Mouse (Mus musculus) neural tube, embryonic 12.5 days (tissue): ENCODE data around the gene B3gnt7. TPM values are rescaled to one million over a fixed set of nuclear protein-coding genes. Genes with fewer than 3 reads are reported as not detected.
A peak's percentile ranks its signal among the peaks of the same experiment; 100 is the strongest.

Experiments
- ATAC-seq: fragments of 200-750 bp; cut with Nextera tagmentation; 2 replicates; pipeline ENCODE4 v1.8.0; 2017; ENCODE audit warnings: low read depth, mild to moderate bottlenecking, moderate TSS enrichment, moderate library complexity; ENCODE audit not compliant: low FRiP score
- H3K27ac ChIP-seq: fragments of 300-500 bp; sonication (generic); 2 replicates; pipeline ENCODE4 v1.5.1; 2016
- H3K27me3 ChIP-seq: fragments of 300-500 bp; sonication (generic); replicated peaks from 2 replicates; pipeline ENCODE4 v1.6.1; 2016; ENCODE audit warnings: mild to moderate bottlenecking
- H3K36me3 ChIP-seq: fragments of 300-500 bp; sonication (generic); 2 replicates; pipeline ENCODE4 v1.6.1; 2016; ENCODE audit warnings: mild to moderate bottlenecking
- H3K4me1 ChIP-seq: fragments of 300-500 bp; sonication (generic); 2 replicates; pipeline ENCODE4 v1.6.1; 2016
- H3K4me2 ChIP-seq: fragments of 300-500 bp; sonication (generic); replicated peaks from 2 replicates; pipeline ENCODE4 v1.6.1; 2016; ENCODE audit warnings: mild to moderate bottlenecking
- H3K4me3 ChIP-seq: fragments of 300-500 bp; sonication (generic); 2 replicates; pipeline ENCODE4 v1.5.1; 2016
- H3K9ac ChIP-seq: fragments of 300-500 bp; sonication (generic); 2 replicates; pipeline ENCODE4 v1.6.1; 2016; ENCODE audit warnings: mild to moderate bottlenecking
- H3K9me3 ChIP-seq: fragments of 300-500 bp; sonication (generic); 2 replicates; pipeline ENCODE4 v1.6.1; 2016; ENCODE audit warnings: mild to moderate bottlenecking
- WGBS: fragments of 180-500 bp; shearing (Covaris S2); methylation state at CpG from one replicate; pipeline ENCODE4 v1.1.7; 2016; 5-methylcytosine and 5-hydroxymethylcytosine counted together
- polyA plus RNA-seq: library from polyadenylated mRNA; unstranded; fragments of >200 nt; fragmentation: Nextera tagmentation; extraction: Ambion mirVana; gene quantifications from 2 replicates; pipeline ENCODE4 v1.2.1, GENCODE M21; 2016

B3gnt7 gene
- polyA plus RNA-seq, 1 experiment from 2014 or later = 3.1 TPM

- Histone ChIP-seq H3K9me3 (no peaks in the 10 kb centered on the region), H3K9ac (no peak overlapping the region), H3K36me3 (no peaks in the 10 kb centered on the region), H3K4me1 (no peaks in the 10 kb centered on the region), H3K27me3 (no peaks in the 10 kb centered on the region), H3K27ac (no peak overlapping the region), H3K4me2 (no peak overlapping the region), H3K4me3 (no peak overlapping the region)
- 88% methylated on average over 5 of the region's 5 CpGs for WGBS
- no peak for ATAC-seq
Measured at GRCm38 (mm10) chr1:86284101-86284500, 18.5 kb upstream of the B3gnt7 start.

- H3K9me3 ChIP-seq = no peaks in the 10 kb centered on the region
- 84% methylated on average over 6 of the region's 6 CpGs for WGBS
- H3K9ac ChIP-seq = no peak overlapping the region
- H3K27ac ChIP-seq = no peak overlapping the region
- H3K4me2 ChIP-seq = no peak overlapping the region
- H3K4me3 ChIP-seq = no peak overlapping the region
- H3K36me3 ChIP-seq = no peaks in the 10 kb centered on the region
- H3K27me3 ChIP-seq = no peaks in the 10 kb centered on the region
- no peaks in the 10 kb centered on the region for H3K4me1 ChIP-seq
- no peak for ATAC-seq
Measured at GRCm38 (mm10) chr1:86285295-86285694, 17.3 kb upstream of the B3gnt7 start.

GRCm38 (mm10) chr1:86287473-86287872, 15.2 kb upstream of the B3gnt7 start:
- Histone ChIP-seq H3K4me3 (no peak overlapping the region), H3K9ac (no peak overlapping the region), H3K9me3 (no peaks in the 10 kb centered on the region), H3K27ac (no peak overlapping the region), H3K27me3 (no peaks in the 10 kb centered on the region), H3K4me2 (no peak overlapping the region), H3K36me3 (no peaks in the 10 kb centered on the region), H3K4me1 (no peaks in the 10 kb centered on the region)
- ATAC-seq = no peak
- WGBS = 80% methylated on average over 4 of the region's 4 CpGs

DNA sequence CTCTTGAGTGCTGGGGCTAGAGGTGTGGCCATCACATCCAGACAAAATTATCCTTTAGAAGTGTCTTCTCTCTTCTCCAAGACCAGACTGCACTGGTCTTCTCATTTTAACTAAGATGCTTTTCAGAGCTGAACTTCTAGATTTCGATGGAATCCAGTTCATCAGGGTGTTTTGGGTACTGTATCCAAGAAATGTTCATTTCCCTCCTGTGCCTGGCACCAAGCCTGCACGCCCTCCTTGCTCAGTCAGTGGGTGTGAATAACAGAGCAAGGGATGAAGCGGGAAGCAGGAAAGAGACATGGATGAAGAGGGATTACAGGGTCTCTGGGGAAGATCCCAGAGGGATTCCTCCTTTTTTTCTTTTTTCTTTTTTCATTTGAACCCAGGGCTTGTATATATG, 12.2 kb upstream of the B3gnt7 start:
- no peaks in the 10 kb centered on the region for H3K9me3 ChIP-seq
- no peak overlapping the region for H3K4me3 ChIP-seq
- H3K4me1 ChIP-seq = peaks cover 10% of the 10 kb centered on the region; the same call in 1 of the 2 replicates
- 81% methylated on average over 3 of the region's 3 CpGs for WGBS
- no peak overlapping the region for H3K9ac ChIP-seq
- H3K4me2 ChIP-seq = no peak overlapping the region
- no peaks in the 10 kb centered on the region for H3K27me3 ChIP-seq
- H3K27ac ChIP-seq = no peak overlapping the region
- no peaks in the 10 kb centered on the region for H3K36me3 ChIP-seq
- ATAC-seq = no peak

- ATAC-seq = no peak
- Histone ChIP-seq H3K4me1 (peaks cover 10% of the 10 kb centered on the region; the same call in 1 of the 2 replicates), H3K4me2 (no peak overlapping the region), H3K27ac (no peak overlapping the region), H3K27me3 (0 out of 2 replicates have a peak, but pooled peaks cover 4% of the 10 kb centered on the region), H3K4me3 (no peak overlapping the region), H3K36me3 (no peaks in the 10 kb centered on the region), H3K9ac (no peak overlapping the region), H3K9me3 (no peaks in the 10 kb centered on the region)
- 93% methylated on average over 3 of the region's 3 CpGs for whole genome bisulfite sequencing
Measured at GRCm38 (mm10) chr1:86293091-86293490, 9.5 kb upstream of the B3gnt7 start.

DNA sequence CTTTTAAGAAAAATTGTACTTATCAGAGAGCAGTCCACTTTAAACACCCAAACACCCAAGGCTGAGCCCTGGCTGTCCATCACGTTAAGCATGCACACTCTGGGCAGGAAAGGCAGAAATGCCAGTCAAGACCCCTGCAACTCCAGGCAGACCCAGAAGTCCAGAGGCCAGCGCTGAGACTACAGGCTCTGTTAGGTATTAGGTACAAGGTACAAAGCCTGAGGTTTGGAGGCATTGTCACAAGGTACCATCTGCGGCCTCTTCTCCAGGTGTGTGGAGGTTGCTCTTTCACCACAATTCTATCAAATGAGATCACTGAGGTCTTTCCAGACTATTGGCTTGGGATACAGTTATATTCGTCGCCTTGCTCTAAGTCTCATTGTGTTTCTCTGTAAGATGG, 8.8 kb upstream of the B3gnt7 start:
- H3K9ac ChIP-seq = no peak overlapping the region
- H3K4me2 ChIP-seq = no peak overlapping the region
- WGBS = 84% methylated on average over 5 of the region's 5 CpGs
- H3K27me3 ChIP-seq = 0 out of 2 replicates have a peak, but pooled peaks cover 4% of the 10 kb centered on the region
- no peak overlapping the region for H3K4me3 ChIP-seq
- ATAC-seq = no peak
- H3K36me3 ChIP-seq = no peaks in the 10 kb centered on the region
- H3K4me1 ChIP-seq = peaks cover 10% of the 10 kb centered on the region; the same call in 1 of the 2 replicates
- no peaks in the 10 kb centered on the region for H3K9me3 ChIP-seq
- no peak overlapping the region for H3K27ac ChIP-seq

DNA sequence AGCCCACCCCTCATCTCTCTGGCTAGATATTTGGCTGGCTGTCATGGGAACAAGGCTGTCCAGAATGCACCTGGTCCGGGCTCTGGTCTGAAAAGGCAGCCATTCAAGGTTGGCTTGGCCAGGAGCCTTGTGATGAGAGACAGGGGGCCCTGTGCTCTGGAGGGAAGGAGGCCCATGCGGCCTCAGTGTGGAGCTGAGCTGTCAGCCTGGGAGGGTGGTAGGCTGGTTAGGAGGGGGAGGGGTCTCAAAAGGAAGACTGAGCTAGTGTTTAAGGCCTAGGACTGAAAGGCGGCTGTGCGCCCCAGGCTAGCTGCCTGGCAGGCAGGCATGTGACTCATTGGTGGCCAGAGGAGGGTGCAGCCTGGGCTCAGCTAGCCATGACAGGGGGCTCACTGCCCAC, 8.2 kb upstream of the B3gnt7 start:
- Histone ChIP-seq H3K36me3 (no peaks in the 10 kb centered on the region), H3K4me1 (peaks cover 10% of the 10 kb centered on the region; the same call in 1 of the 2 replicates), H3K9me3 (no peaks in the 10 kb centered on the region), H3K9ac (no peak overlapping the region), H3K4me2 (no peak overlapping the region), H3K27me3 (0 out of 2 replicates have a peak, but pooled peaks cover 4% of the 10 kb centered on the region), H3K4me3 (no peak overlapping the region), H3K27ac (no peak overlapping the region)
- WGBS = 13% methylated on average over 4 of the region's 4 CpGs
- no peak for ATAC-seq

DNA sequence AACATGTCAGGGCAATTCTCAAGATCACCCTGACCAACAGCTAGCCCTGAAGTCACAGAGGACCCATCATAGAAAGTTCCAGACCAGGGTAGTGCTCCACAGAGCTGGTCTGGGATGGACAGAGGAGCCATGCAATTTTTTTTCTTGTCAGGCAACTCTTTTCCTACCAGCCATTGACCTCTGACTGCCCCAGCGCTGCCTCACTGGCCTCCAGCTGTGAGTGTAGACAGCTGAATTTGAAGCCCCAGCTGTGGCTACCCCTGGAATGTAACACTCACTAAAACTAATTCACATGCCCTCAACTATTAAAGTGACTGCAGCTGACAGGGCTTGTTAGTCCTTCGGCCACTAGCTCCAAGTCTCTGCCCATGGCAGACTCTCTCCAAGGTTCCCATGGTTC, 2.5 kb upstream of the B3gnt7 start:
- Histone ChIP-seq H3K4me2 (no peak overlapping the region), H3K4me1 (peaks cover 4% of the 10 kb centered on the region; the same call in 1 of the 2 replicates), H3K9ac (no peak overlapping the region), H3K4me3 (no peak overlapping the region), H3K36me3 (no peaks in the 10 kb centered on the region), H3K27me3 (peaks cover 40% of the 10 kb centered on the region), H3K27ac (no peak overlapping the region), H3K9me3 (no peaks in the 10 kb centered on the region)
- 7% methylated on average over 2 of the region's 2 CpGs for WGBS
- no peak for ATAC-seq

DNA sequence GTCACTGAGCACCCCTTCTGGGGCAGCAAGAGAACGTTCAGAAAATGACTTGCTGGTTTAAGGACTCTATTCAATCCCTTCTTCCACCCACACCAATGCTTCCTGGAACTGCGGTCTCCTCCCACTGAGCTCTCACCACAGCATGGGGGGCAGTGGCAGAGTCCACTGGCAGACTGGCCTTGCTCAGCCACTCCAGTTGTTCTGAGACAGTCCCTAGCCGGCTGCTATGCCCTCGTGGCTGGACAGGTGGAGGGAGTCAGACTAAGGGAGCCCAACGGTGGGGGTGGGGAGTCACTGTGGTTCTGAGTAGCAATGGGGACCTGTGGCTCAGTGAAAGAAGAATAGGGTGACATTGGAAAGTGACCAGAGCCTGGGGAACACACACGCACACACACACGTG, 1.9 kb upstream of the B3gnt7 start:
- H3K4me1 ChIP-seq = peaks cover 3% of the 10 kb centered on the region; the same call in 1 of the 2 replicates
- WGBS = 47% methylated on average over 7 of the region's 7 CpGs
- H3K4me3 ChIP-seq = no peak overlapping the region
- no peak overlapping the region for H3K4me2 ChIP-seq
- H3K9ac ChIP-seq = no peak overlapping the region
- H3K9me3 ChIP-seq = no peaks in the 10 kb centered on the region
- H3K36me3 ChIP-seq = no peaks in the 10 kb centered on the region
- ATAC-seq = no peak
- H3K27me3 ChIP-seq = peaks cover 46% of the 10 kb centered on the region
- H3K27ac ChIP-seq = no peak overlapping the region

DNA sequence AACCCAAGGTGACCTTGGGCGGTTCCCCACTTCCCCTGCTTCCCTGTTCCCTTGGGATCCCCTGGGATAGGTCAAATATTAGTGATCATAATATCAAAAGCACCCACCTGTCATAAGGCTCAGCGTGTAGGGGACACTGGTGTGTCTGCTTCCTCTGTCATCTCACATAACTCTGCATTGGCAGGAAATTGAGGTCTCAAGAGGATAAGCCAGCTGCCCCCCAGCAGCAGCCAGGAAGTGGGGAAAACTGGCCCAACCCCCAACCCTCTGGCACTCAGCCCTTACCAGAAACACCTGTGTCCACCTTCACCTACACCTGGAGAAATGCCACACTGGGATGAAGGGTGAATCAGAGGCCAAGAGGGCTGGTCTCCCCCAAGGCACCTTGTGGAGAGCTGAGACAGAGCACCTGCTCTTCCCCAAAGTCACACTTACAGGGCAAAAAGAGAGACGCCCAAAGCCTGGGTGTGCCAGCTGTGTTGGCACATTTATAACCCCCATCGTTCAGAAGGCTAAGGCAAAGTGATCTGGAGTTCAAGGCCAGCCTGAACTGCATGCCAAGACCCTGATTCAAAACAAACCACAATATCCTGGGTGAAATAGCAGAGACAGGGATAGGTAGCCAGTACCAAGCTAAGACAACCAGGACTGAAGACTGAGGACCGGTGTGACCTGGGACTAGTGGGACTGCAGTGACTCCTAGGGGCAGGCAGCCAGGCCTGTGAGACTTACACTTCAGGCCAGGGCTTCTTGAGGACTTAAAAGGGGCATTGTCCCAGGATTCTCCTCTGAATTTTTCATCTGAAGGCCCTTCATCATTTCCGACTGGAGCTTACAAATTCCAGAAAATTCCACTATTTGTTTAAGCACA, 1.2 kb upstream of the B3gnt7 start:
- Histone ChIP-seq H3K9me3 (no peaks in the 10 kb centered on the region), H3K4me2 (no peak overlapping the region), H3K27ac (no peak overlapping the region), H3K4me3 (no peak overlapping the region), H3K27me3 (peaks cover 43% of the 10 kb centered on the region), H3K4me1 (peaks cover 3% of the 10 kb centered on the region; the same call in 1 of the 2 replicates), H3K9ac (no peak overlapping the region), H3K36me3 (no peaks in the 10 kb centered on the region)
- 51% methylated on average over 6 of the region's 6 CpGs for WGBS
- no peak for ATAC-seq

DNA sequence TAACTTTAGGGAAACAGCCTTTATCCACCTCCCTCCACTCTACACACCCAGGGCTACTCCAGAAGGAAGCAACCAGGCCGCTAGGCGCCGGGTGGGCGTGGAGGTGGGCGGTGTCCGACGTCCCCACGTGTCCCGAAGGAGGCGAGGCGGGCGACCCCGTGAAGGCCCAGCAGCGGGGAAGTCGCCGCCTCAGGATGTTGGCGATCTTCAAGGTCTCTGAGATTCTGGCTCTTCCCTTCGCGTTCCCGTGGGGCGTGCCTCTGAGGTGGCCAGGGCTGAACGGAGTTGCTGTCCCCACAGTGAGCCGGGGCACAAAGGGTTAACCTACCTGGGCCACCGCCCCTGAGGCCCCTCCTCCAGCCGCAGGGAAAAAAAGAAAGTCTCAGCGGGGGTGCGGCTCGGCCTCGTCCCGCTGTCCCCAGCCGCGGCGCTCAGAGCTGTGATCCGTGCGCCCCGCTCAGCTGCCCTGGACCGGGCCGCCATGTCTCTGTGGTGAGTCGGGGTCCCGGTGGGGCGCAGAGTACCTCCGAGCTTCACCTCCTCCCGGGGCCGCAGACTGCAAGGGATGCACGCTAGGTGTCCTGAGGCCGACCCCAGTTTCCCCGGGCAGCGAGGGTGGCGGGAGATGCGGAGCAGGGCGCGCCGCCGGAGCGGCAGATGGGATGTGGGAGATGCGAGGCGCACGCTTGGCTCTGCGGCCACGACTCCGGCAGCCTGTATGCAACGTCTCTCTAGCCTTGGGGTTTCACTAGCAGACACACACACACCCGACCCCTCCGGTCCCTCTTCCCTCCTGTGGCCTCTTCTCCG, 636 bp downstream of the B3gnt7 start:
- Histone ChIP-seq H3K4me2 (peak overlapping the region; percentile 99), H3K36me3 (no peaks in the 10 kb centered on the region), H3K4me1 (peaks cover 3% of the 10 kb centered on the region; the same call in 1 of the 2 replicates), H3K4me3 (peak overlapping the region; percentile 58), H3K9me3 (no peaks in the 10 kb centered on the region), H3K9ac (peak overlapping the region; percentile 61), H3K27me3 (peaks cover 47% of the 10 kb centered on the region), H3K27ac (no peak overlapping the region)
- peak; percentile 72 for ATAC-seq
- WGBS = under 1% methylated on average over 65 of the region's 65 CpGs

GRCm38 (mm10) chr1:86303873-86304250, 1.2 kb downstream of the B3gnt7 start:
- Histone ChIP-seq H3K27me3 (peaks cover 47% of the 10 kb centered on the region), H3K4me1 (peaks cover 3% of the 10 kb centered on the region; the same call in 1 of the 2 replicates), H3K27ac (no peak overlapping the region), H3K9ac (peak overlapping the region; percentile 61), H3K9me3 (no peaks in the 10 kb centered on the region), H3K4me3 (peak overlapping the region; percentile 58), H3K4me2 (peak overlapping the region; percentile 99), H3K36me3 (no peaks in the 10 kb centered on the region)
- 2% methylated on average over 16 of the region's 16 CpGs for WGBS
- peak; percentile 11; the same call in 1 of the 2 replicates for ATAC-seq
